Mouse (Mus musculus) layer of hippocampus, adult 11-12 months (tissue): ENCODE measurements around the gene Zfp960.
"Not testable (repeated sequence)": the region's sequence is repeated elsewhere in the genome, so short reads cannot be mapped to it uniquely, and the experiment has no call there.

ENCODE experiments used
- DNase-seq: peaks from one replicate; pipeline ENCODE4 v3.0.0; 2022; ENCODE audit warnings: low spot score

Zfp960 gene

GRCm38 (mm10) chr17:17063628-17064494 lies at the start of gene Zfp960:
Zfp960 (plus strand) TSS chr17:17064113.
- peak; percentile 89 for DNase-seq

- not testable (repeated sequence) for DNase-seq
Measured at GRCm38 (mm10) chr17:17018071-17018470, 45.8 kb upstream of the Zfp960 start.

- DNase-seq: not testable (repeated sequence)
Measured at GRCm38 (mm10) chr17:17059566-17059965, 4.3 kb upstream of the Zfp960 start.

GRCm38 (mm10) chr17:17120830-17121502 lies 57.1 kb downstream of the Zfp960 start, which contains the start of gene Zfp97:
Zfp97 (plus strand) TSS chr17:17121415.
- DNase-seq: not testable (repeated sequence)
